Mouse (Mus musculus) cerebellum, adult 9-11 months (tissue): ENCODE measurements at regions not wholly inside any gene's neighbourhood (a gene's known extent, or its start where the extent isn't known, plus 50 kb on each side); places are given as distances from the start of the nearest gene placed in this dataset.

Source experiments
- DNase-seq: peaks from one replicate; pipeline ENCODE4 v3.0.0; 2022

- DNase-seq = no peak
Observed at GRCm38 (mm10) chr14:25383169-25383824, 75.7 kb upstream of the Zmiz1 start.

DNA sequence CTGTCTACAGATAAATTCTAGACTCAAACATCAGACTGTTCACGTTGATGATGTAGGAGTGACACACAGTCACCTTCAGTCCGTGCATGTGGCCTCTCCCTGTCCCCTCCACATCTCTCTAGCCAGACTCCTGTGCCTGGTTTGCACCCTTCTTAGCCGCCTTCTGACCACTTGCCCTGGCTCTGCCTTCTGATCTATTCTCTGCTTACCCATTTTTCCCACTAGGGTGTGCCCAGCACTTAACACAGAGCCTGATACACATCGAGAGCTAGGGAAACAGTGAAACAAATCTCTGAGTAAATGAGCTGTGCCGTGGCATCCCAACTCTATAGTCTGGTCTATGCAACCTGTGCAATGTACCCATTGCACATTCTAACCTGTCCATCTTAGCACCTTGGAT lies 73.3 kb upstream of the Zmiz1 start:
- no peak for DNase-seq

DNA sequence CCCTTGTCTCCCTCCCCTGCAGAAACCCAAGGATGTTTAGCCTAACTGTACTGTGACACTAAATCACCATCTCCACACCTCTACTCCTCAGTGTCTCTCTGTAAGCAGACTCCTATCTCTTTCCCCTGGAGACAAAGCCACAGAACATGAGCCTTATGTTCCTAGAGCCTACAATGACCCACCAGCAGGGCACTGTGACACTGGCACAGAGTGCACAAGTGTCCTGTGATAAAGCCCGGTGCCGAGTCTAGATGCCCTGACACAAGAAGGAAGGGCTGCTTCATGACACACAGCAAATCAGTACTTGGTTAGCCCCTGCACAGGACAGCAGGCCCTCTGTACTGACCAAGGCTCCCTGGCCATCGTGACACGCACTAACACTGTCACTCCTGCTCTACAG lies 71.2 kb upstream of the Zmiz1 start:
- DNase-seq = no peak

GRCm38 (mm10) chr14:25389314-25389713 lies 69.7 kb upstream of the Zmiz1 start:
- no peak for DNase-seq

DNA sequence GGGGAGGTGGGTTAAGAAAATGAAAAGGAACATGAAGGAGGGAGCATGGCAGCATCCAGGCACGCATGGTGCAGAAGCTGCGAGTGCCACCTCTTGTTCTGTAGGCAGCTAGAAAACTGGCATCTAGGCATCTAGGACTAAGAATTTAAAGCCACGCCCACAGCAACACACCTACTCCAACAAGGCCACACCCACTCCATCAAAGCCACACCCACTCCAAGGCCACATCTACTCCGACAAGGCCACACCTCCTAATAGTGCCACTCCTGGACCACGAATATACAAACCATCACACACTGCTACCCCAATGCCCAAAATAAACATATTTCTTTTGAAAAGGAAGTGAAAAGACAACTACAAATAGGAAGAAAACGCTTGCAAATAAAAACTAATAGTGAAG lies 66.6 kb upstream of the Zmiz1 start:
- DNase-seq = no peak

GRCm38 (mm10) chr14:25392940-25393339 lies 66.0 kb upstream of the Zmiz1 start:
- no peak for DNase-seq

DNA sequence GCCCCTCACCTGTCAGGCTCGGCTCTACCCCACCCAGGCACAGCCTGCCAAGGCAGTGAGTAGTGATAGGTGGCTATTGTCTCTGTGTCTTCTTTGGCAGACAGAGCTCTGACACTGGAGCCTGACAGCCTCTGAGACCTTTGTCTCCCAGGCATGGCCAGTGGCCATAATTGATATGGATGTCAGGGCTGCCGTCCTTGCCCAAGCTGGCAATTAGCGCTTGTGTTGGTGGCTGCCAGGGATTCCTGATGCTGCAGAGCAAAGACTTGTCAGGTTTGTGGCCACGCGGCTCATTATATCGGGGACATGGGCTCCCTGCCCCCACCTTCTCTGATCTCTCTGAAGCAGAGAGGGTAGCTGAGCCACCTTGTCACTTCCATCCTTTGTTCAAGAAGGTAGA lies 64.1 kb upstream of the Zmiz1 start:
- DNase-seq = no peak

DNA sequence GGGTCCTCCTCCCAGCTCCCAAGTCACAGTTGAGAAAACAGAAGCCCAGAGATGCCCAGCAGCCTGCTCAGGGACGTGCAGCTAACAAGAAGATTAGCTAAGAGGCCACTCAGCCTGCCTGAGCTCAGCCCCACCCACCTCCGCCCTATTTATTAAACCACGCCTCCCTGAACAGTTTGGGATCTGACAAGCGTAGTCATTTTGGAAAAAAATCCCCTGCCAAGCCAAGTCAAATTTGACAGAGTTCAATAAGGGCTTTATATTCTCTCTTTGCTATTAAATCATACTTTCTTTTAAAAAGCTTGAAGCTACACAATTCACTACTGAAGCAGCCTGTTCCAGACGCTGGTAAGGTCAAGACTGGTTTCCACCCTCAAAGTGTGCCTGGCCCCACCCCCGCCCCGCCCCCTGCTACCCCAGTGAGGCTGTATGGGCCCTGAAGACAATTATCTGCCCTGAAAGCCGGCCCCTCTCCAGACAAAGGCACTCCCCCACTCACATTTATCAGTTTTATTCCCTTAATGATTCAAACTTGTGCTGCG lies 61.9 kb upstream of the Zmiz1 start:
- DNase-seq = no peak

DNA sequence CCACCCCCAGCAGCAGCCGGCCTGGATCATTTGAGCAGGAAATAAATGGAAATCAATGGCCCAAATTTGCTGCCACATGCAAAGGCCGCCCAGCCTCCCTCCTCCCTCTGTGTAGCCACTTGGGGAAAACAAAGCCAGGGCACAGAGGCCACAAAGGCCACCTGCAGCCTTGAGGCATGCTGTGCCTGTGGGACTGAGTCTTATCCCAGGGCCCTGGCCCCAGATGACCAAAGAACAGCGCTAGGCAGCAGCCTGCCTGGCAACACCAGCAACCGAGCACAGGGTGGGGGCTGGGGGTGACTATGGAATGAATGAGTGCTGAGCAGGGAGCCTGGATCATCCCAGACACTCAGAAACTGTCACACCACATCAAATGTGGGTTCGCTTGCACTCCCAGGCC lies 61.2 kb upstream of the Zmiz1 start:
- no peak for DNase-seq

GRCm38 (mm10) chr14:25398745-25399144 lies 60.2 kb upstream of the Zmiz1 start:
- no peak for DNase-seq

DNA sequence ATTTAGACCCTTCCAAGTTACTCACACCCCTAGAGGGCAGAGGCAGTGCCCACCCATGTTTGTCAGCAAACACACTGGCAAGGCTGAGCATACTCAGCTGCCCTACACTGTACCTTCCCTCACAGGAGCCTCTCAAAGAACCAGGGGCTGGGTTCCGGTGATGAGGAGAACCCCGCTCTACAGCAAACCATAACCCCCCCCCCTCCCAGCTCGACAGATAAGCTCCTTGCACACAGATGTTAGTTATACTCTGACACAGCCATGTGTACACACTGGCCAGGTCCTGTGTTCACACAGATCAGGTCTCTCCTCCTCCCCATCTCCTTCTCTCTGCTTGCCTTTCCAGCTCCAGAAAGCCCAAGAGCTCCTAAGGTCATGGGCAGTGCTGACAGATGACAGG lies 59.7 kb upstream of the Zmiz1 start:
- no peak for DNase-seq

GRCm38 (mm10) chr14:25401104-25401963 lies 57.7 kb upstream of the Zmiz1 start:
- DNase-seq = no peak

- no peak for DNase-seq
Observed at GRCm38 (mm10) chr14:25402409-25402808, 56.6 kb upstream of the Zmiz1 start.

DNA sequence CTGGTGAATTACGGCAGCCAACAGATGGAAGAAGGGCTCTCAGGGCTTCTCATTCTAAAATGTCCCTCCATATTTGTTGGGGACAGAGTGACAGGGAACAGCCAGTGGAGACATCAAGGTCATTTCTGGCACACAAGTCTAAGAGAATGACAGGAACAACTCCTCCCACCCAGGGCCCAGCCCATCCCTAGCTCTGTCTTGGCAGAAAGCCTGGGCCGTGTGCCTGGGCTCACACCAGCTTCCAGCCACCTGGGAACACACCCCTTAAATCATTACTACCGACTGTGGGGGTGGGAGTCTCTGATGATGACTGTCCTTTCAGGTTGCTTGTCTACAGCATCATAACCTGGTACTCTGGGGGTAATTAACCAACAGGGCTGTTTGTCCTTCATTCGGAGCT lies 53.8 kb upstream of the Zmiz1 start:
- no peak for DNase-seq

- DNase-seq = no peak
Observed at GRCm38 (mm10) chr14:25406059-25406458, 52.9 kb upstream of the Zmiz1 start.

DNA sequence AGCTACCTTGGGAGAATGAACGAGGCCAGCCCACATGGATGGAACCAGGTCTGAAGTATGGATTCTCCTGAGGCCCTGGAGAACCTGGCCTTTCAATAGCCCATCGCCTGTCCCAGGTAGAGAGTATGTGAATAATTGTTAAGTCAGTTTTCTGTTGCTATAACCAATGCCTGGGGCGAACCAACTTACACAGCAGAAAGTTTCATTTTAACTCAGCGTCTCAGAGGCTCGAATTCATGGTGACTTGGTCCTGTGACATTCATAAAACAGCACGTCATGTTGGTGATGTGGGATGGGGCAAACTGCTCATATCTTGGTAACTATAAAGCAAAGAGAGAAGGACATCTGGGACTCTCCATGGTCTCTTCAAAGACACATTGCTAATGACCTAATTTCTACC lies 52.4 kb upstream of the Zmiz1 start:
- no peak for DNase-seq

- DNase-seq = no peak
Observed at GRCm38 (mm10) chr14:25407111-25407510, 51.9 kb upstream of the Zmiz1 start.
